Mouse (Mus musculus) heart, postnatal 0 days (tissue): Measurements from ENCODE around the gene Cmc2.

Experiments
- CTCF ChIP-seq: IDR thresholded peaks from 2 replicates; pipeline ENCODE4 v1.5.1; 2016; ENCODE audit warnings: antibody characterized with exemption, control low read depth, low read depth
- EP300 ChIP-seq: IDR thresholded peaks from 2 replicates; pipeline ENCODE4 v1.6.1; 2016; ENCODE audit warnings: antibody characterized with exemption, low read depth

GRCm38 (mm10) chr8:116921005-116921336 lies 284 bp downstream of the Cmc2 start:
- no peak for TF ChIP-seq CTCF
- no peak for TF ChIP-seq EP300
